Mouse (Mus musculus): ENCODE data around the gene Acyp1.

Gene Acyp1

GRCm38 (mm10) chr12:85233376-85234358 lies 54.6 kb downstream of the Acyp1 start:
- no peak for DNase-seq (ENCODE audit: low read depth)

GRCm38 (mm10) chr12:85227876-85228599 lies 60.2 kb downstream of the Acyp1 start:
- no peak for DNase-seq (ENCODE audit: low read depth)

- no peak for DNase-seq (ENCODE audit: low read depth)
These were observed 61.0 kb downstream of the Acyp1 start for GRCm38 (mm10) chr12:85227227-85227626.
